Mouse (Mus musculus): Measurements from ENCODE around the gene Immp2l. TPM values are rescaled to one million over a fixed set of nuclear protein-coding genes. Genes with fewer than 3 reads are reported as not detected.

Immp2l gene
- total RNA-seq, 2 experiments from 2014 or later, result 10.8 to 12.0 TPM

GRCm38 (mm10) chr12:41518897-41519296, 495.0 kb downstream of the Immp2l start:
- no peak for DNase-seq (ENCODE audit: low spot score)

- no peak for DNase-seq (ENCODE audit: low spot score)
Observed at GRCm38 (mm10) chr12:41520326-41520725, 496.4 kb downstream of the Immp2l start.

DNA sequence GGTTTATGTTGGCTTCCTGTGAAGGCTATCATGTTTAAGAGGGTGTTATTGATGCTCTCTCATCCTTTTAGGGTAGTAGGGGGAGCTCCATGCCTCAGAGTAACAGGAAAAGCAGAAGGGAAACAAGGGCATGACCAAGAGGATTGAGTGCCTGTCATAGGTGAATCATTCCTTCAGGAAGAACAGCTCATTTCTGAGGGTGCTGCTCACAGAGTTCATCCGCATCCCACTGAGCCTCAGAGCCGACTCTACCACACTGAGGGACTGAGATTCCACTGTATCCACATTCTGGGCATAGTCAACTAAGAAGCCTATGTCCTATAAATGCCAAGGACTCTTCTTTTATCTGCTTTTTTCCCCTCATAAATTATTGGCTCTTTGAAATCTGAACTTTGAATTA, 497.8 kb downstream of the Immp2l start:
- DNase-seq (ENCODE audit: low spot score), result no peak

DNA sequence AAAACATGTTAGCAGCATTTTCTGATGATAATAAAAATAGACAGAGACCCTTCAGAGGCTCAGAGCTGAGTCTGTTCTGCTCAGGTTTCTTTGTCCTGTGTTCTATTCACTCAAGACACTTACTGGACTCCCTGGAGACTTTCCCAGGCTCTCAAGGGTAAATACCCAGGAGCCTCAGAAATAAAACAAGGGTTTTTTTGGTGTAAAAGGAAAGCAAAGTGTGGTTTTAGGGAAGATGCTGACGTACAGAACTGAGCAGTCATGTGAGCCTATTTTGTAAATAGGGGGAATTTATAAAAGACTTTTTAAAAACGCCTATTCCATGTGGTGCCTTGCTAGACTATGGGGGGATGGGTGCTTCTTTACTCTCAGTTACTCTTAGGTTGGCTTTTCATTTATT, 502.8 kb downstream of the Immp2l start:
- DNase-seq (ENCODE audit: low spot score), result no peak

GRCm38 (mm10) chr12:41528410-41528809, 504.5 kb downstream of the Immp2l start:
- no peak for DNase-seq (ENCODE audit: low spot score)

GRCm38 (mm10) chr12:41539989-41540388, 516.1 kb downstream of the Immp2l start:
- no peak for DNase-seq (ENCODE audit: low spot score)

DNA sequence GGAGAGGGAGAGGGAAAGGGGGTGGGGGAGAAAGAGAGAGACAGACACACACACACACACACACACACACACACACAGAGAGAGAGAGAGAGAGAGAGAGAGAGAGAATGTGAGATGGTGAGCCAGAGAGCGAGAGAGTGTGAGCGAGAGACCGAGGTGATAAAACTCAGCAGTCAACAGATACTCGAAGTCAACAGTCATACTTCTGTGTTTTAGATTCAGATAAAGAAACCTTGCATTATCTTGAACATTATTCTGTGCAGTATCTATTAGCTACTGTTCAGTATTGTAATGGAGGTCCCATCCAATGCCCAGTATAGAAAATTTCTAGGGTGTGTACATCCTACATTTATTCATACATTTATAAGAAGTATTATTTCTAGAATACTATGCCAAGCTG, 527.7 kb downstream of the Immp2l start:
- no peak for DNase-seq (ENCODE audit: low spot score)

- DNase-seq (ENCODE audit: low spot score), result no peak
Observed at GRCm38 (mm10) chr12:41557832-41558231, 533.9 kb downstream of the Immp2l start.

DNA sequence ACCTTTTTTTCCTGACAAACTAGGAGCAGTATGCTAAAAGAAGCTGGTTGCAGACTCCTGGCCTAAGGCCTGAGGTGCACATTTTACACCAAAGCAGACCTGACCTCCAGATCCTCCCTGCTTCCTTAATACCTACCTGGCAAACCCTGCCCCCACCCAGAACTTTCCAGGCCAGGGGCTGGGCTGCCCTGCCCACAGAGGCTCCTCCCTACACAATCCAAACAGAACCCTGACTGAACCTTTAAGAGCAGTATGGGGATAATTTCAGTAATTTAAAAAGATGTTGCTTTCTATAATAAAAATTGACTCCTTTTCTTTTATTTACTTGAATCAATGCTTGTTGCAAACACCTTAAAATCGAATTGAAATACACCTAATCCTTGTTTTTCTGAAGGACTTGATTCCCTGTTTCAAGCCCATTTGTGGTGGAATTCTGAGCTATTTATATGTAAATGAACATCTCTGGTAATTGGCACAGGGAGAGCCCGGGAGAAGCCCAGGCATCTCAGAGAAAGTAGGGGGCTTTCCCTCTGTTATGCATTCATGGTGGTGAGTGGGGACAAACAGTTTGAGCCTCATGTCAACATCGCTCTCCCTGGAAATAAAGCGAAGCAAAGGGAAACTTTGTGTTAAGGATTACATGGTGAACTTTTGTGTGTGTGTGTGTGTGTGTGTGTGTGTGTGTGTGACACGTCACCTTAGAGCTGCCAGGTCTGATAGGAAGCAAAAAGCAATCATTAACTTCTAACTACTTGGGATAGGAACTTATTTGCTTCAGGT, 535.3 kb downstream of the Immp2l start:
- DNase-seq (ENCODE audit: low spot score), result no peak

DNA sequence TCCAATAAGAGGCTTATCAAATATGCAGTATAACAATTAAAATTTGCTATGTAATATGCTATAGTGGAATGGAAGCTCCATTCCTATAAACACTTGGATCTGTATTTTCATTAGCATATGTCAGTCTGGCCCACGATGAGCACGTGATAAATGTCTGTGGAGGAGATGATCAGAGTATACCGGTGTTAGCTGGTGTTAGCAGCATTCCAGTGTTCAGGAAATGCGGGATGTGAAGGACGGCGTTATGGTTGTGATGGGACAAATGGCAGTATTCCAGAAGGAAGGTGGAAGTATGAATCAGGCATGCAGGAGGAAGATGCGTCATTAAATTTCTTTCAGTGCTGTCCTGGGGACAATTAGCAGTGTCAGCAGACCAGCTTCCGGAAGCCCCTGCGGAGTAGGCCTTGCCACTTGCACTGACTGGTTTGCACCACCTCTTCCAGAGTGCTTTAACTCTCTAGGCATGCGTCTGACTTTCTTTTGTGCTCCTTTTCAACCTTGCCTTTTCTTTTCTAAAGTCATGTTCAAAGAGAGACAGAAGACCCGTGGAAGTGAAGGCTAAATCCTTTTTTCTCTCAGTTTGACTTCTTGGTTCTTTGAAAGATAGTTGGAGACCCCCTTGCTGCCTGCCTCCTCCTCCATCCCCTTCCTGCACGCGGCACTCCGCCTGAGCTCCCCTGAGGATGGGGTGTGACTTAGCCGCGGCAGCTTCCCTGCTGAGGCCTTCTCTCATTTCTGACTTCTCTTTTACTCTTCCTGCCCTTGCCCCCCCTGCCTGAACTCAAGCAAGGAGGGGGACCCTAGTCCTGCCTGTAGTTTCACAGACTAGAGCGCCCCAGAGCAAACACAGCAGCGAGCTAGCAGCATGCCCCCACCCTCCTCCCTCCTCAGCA, 541.9 kb downstream of the Immp2l start:
- DNase-seq (ENCODE audit: low spot score), result no peak

DNA sequence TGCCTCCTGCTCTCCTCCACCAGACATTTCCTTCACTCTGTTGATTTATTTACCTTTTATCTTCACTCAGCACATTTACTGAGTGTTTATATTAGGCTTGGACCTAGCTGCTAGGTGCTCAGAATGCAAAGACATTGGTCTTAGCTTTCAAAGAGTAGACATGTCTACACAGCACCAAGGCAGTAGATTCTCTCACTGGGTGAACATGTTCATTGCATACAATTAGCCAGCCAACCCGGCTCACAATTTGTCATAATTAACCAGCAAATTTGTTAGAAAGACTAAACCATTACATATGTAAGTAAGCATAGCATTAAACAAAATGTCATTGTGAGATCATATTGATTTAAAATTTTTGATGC, 542.5 kb downstream of the Immp2l start:
- DNase-seq (ENCODE audit: low spot score), result no peak

DNA sequence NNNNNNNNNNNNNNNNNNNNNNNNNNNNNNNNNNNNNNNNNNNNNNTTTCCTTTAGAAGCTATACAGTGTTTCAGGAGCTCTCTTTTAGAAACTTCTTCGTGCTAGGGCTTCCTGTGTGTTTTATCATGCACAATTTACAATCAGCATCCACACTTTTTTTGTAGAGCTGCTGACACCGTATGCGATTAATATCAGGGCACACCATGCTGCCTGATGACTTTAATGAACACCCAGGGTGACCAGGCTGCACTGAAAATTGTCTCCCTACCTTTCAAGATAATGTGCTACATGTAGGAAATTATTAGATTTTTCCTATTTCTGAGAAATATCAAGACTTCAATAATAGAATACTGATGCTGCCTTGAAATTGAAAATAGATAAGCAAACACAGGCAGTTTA, 549.9 kb downstream of the Immp2l start:
- DNase-seq (ENCODE audit: low spot score), result no peak

DNA sequence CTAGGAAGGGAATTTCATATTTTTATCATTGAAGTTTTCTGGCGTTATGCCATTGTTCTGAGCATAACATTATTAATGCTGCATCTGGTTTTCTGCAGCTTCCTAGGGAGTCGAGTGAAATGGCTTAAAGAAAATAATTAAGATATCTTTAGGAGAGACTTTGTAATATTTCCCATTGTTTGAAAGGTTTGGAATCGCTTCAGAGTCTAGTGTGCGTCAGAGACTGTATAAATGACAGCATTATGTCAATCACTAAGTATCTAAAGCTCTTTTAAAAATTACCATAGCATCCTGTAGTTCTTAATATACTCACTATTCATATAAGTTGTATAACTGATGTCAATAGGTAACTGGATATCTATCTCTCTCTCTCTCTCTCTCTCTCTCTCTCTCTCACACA, 551.3 kb downstream of the Immp2l start:
- no peak for DNase-seq (ENCODE audit: low spot score)

DNA sequence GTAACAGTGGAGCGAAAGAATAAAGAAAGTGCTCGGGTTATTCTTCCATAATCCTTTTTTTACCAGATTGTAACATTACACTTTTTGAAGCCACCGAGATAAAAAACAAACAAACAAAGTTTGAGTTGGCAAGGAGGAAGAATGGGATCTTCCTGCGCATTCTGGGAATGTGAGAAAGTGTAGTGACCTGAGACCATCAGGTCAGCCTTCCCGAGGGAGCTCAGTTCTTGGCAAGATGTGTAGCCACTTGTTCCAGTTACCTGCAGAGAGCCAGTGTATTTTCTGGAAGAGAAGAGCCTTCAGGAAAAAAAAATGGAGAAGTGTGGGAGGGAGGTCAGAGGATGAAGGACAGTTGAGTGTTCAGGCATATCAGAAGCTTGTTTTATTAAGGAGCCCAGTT, 569.5 kb downstream of the Immp2l start:
- DNase-seq (ENCODE audit: low spot score), result no peak

GRCm38 (mm10) chr12:41594037-41594436, 570.1 kb downstream of the Immp2l start:
- DNase-seq (ENCODE audit: low spot score), result no peak

DNA sequence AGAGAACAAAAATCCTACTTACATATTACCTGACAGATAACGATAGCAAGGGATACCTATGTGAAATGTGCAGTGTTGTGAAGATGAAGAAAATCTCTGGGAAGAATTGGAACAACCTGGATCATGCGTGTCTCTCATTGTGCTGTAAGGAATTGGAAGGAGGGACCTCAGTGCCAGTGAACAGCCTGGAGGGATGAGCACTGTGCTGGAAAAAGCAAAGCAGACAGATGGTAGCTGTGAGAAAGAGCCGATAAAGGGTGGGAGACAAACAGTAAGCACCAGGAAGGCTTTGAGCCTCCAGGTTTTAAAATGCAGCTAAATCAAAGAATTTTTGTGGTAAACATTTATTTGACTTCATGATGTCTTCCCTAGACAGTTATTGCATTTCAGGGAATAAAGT, 591.4 kb downstream of the Immp2l start:
- DNase-seq (ENCODE audit: low spot score), result no peak

DNA sequence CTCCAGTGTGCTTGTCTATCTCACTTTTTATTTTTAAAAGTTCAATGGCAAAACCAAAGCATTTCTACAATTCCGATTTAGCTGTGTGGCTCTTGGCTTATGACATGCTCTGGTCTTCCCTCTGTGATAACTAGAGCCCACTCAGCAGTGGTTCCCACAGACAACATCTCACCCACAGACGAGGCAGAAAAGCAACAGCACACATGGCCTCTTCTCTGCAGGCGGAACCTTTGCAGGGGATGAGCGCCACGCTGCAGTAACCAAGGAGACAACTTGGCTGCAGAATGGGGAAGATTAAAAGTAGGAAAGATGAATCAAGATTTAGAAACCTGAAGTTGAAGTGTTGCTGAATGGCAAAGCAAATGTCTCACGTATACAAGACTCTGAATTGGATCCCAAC, 597.5 kb downstream of the Immp2l start:
- DNase-seq (ENCODE audit: low spot score), result no peak

GRCm38 (mm10) chr12:41643262-41643661, 619.4 kb downstream of the Immp2l start:
- no peak for DNase-seq (ENCODE audit: low spot score)

DNA sequence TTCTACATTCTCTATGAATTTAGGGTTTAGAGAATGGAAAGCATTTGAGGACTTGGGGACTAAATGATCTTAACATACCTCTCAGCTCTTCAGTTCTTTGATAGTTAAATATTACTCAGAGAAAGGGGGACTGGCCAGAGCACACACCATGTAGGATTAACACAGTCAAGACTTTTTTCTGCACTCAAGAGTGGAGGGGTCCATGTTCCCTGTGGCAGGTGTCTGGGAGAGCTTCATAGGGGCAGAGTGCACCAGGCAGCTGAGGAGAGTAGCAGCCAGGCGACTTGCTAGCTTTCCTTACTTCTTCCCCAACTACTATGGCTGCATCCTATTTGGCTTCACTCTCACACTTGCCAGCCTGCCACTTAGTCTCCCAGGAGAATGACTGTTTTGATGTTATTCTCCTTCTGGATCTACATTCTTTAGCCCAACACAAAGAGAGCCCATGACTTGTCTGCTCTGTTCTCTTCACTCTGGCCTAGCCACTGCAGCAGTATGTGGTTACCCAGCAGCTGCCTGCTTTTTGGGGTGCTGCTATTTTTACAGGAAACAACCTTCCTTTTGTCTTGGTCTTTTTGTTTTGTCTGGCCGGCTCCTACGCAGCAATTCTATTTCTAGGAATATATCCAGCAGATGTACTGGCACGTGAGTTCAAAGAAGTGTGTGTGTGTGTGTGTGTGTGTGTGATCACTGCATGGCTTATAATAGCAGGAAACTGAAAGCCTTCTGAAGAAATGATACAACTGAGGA, 621.1 kb downstream of the Immp2l start:
- no peak for DNase-seq (ENCODE audit: low spot score)

GRCm38 (mm10) chr12:41646956-41647575, 623.2 kb downstream of the Immp2l start:
- no peak for DNase-seq (ENCODE audit: low spot score)

DNA sequence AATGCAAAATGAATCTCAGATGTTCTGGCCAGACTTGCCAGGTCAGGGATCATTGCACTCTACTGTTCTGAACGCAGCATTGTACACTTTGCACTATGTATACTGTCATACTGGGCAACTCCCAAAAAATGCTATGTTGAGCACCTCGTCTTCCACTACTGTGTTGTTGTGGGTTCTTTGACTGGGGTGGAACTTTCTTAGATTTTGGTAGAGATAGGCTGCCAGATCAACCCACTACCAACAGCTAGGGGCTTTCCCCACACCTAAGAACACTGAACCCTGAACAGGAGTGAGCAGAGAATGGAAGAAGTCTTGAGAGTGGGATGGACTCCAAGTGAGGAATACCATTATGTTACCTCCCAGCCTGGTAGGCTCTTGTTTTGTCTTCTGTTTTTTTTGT, 623.8 kb downstream of the Immp2l start:
- no peak for DNase-seq (ENCODE audit: low spot score)

All from gastrocnemius, adult 18-20 months (tissue).